Mouse (Mus musculus) cerebellum, adult 11-12 months (tissue): ENCODE measurements at regions not wholly inside any gene's neighbourhood (a gene's known extent, or its start where the extent isn't known, plus 50 kb on each side); places are given as distances from the start of the nearest gene placed in this dataset.

Experiments used
- DNase-seq: peaks from one replicate; pipeline ENCODE4 v3.0.0; 2022

DNA sequence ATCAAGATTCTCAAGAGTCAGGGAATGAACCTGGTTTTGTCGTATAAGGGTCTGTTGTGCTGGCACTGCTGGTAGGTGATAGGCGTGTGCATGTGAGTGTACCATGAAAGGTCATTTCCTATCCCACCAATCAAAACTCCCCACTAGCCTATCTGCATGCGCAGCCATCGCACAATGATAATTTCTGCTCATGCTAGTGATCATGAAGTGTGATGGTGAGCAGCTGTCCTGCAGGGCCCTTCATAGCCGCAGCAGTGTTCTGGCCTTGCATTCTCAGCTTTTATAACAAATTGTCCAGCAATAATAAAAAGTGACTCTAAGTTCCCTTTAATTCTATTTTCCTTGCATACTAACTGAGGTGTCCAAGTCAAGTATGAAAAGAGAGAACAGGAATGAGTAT is 321.7 kb upstream of the Spred2 start:
- DNase-seq = no peak

DNA sequence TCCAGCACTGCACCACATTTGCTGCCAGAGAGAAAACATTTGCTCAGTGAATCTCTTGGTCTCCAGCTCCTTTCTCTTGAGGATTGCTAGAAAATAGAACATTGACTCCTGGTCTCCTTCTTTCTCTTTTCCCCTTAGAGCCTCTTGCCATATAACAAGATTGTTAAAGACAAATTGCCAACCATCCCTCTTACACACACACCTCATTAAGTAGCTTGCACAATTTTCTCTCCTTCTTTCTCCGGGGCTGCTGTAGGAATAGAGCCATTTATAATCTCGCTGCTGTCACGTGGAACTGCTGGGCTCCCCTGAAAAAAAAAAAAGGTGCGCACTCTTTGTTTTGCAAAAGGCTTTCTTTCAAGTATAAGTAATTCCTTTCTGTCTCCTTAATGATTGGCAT is 318.6 kb upstream of the Spred2 start:
- DNase-seq = no peak

DNA sequence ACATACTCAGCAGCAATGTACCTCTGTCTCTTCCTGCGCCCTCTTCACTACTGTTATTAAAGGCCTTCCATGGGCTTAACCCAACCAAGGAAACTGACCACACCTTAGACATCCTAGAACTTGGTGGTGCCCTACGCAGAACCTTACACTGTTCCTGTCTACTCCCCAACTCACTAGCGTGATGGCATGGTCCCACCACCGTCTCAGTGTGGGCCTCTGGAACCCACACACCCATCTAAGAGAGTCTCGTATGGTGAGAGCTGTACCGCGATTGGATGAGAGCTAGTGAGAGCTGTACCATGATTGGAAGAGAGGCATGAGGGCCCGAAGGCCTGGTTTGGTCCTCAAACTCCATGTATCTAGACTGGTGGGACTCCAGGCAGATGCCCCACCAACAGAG is 317.2 kb upstream of the Spred2 start:
- no peak for DNase-seq

DNA sequence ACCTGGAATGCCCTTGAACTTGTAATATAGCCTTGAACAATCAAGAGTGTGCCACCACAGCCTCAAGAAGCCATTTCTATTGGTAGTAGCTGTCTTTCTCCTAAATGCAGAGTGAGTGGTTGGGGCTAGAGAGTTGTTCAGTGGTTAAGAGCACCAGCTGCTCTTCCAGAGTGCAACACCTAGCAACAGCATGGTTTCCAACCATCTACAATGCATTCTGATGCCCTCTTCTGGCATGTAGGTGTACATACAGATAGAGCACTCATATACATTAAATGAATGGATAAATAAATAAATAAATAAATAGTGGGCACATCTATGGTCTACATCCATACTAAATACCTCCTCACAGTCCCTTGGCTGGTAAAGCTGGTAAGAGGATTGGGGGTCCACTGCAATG is 316.2 kb upstream of the Spred2 start:
- DNase-seq = no peak

DNA sequence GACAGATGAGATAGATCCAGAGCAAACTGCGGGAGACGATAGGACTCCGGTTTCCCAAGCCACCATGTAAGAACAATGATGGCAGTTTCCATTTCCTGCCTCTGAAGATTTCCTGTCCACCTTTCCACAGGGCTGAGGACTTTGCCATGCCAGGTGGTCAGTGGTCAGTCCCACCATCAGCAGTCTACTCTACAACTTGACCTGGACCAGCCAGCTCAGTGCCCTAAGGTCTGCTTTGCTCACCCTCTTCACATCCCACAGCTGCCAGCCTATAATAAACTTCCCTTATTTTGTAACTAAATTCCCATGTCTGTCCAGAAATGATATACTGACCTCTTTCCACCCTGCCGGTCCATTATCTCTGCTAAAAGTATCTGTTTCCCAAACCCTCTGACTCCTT is 315.7 kb upstream of the Spred2 start:
- DNase-seq = no peak

DNA sequence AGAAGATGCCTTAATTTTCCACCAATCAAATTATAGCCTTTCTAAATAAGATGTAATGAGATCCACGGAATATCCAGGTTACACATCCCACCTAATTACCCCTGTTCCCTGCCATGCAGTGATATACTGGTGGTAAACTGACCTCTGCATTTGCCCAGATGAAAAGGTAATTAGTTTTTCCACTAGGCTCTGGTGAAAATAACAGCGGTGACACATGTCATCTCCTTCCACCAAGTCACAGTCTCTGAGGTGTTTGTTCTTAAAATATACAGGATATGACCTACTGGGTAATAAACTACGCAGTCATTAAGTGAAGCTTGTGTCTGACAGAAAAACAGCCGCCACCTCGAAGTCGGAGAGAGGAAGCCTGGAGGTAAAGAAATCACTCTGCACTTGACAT is 313.6 kb upstream of the Spred2 start:
- no peak for DNase-seq

DNA sequence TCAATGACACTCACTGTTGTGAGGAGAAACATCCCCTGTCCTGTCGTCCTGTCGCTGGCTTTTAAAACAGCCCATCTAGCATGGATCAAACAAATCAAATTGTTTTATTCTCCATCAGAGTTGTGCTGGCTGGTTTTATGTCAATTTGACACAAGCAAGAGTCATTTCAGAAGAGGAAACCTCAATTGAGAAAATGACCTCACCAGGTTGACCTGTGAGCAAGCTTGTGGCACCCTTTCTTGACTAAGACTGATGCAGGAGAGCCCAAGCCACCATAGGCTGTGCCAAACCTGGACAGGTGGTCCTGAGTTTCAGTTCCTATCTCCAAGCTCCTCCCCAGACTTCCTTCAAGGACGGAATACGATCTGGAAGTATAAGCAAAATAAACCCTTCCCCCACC is 313.0 kb upstream of the Spred2 start:
- no peak for DNase-seq

DNA sequence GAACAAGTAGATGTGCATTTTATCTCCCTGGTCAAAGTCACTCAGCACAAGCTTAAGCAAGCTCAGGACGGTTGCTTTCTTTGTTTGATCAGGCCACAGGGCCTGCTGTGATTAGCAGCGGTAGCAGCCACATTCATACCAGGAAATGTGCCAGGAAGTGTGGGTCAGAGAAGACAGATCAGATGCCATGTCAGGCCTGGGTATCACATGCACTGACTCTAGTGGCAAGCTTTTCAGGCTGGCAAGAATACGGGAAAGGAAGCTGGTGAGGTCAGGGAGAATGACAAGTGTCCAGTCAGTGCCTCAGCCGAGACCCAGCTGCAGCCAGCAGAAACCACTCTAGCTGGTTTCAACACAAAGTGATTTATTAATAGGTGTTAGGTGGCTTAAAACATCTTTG is 307.7 kb upstream of the Spred2 start:
- no peak for DNase-seq

DNA sequence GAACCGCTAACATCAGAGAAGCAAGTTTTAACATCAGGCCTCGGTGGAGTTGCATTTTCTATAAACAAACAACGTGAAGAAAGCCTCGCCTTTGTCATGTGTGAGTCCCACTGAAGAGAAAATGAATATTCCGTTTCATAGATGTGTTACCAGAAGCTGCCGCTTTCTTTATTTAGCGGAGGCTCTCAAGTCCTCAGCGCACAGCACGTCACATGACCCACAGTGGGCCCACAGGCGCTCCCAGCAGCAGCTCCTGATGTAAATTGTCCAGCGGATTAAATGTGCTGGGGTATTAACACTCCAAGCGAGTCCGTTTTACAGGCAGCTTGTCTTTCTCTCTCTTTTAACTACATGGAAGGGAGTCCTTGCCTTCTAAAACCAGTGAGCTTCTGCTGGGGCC is 304.7 kb upstream of the Spred2 start:
- DNase-seq = no peak

DNA sequence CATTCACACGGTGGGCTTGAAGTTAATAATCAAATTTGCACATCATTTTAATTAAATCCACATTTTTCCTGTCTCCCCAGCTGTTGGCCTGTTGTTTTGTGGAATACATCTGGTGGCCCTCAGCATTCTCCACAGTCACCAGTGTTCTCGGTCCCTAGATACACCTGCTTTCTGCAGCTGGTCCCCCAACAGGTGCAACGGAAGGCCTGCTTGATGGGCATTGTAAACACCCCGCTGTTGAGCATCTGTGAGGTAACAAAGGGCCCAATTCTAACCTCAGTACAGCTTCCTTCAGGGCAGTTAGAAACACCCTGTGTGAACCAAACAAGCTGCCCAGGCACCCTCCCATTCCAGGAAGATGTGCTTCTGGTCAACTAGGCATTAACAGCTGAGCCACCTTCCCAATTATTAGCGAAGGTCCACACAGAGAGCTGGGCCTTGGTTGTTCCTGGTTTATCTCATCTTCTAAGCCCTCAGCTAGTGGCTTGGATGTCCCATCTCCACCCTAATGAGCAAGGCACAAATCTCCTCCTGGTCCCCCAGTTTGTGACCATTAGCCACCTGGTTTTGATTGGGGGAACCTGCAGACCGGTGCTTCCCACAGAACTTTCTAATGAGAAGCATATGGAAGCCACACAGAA is 293.0 kb upstream of the Spred2 start:
- no peak for DNase-seq

DNA sequence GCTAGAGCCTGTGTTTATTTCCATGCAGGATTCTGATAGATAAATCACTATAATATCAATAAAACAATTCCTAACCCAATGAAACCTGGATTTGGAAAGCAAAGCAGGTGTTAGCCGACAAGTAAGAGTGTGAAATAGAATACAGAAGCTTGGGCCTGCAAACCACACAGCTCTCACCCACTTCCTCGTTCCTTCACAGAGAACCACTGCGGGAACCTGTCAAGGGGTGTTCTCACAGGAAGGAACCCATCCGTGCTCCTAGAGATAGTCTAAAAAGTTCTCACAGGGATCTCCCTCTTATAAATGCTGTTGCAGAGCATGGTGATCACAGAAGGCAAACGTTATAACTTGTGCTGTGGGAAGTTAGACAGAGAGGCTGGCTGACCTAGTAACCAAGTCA is 291.7 kb upstream of the Spred2 start:
- no peak for DNase-seq

DNA sequence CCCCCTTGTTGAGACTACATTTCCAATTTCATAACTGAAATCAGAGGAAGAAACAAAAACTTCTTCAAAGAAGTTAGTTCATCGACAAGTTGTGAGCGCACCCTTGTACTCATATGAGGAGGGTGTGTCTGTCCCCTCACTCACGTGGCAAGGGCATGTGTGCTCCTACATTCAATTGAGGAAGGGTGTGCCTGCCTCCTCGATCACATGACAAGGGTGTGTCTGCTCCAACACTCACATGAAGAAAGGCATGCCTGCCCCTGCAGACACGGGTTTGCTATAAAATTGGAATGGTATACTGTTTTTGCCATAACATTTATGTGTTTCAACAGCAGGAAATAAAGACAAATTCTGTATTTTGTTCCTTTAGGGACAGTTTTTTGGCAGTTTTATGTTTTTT is 290.6 kb upstream of the Spred2 start:
- no peak for DNase-seq

DNA sequence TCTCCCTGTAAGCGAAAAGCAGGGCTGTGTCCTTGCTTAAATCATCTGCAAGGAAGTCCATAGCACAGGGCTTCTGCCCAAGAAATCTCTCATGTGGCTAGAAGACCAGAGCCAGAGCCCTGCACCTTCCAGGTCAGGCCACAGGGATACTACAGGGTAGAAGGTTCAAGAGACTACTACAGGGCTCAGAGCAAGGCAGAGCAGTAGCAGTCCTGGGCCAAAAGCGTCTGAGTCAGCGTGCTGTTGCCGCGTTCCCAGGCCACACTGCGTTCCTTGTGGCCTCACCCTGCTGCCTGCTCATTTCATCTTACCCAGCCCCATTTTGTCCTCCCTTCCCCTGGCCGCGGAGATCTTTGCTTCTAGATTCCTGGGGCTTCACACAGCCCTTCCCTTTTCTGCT is 283.0 kb upstream of the Spred2 start:
- DNase-seq = no peak

DNA sequence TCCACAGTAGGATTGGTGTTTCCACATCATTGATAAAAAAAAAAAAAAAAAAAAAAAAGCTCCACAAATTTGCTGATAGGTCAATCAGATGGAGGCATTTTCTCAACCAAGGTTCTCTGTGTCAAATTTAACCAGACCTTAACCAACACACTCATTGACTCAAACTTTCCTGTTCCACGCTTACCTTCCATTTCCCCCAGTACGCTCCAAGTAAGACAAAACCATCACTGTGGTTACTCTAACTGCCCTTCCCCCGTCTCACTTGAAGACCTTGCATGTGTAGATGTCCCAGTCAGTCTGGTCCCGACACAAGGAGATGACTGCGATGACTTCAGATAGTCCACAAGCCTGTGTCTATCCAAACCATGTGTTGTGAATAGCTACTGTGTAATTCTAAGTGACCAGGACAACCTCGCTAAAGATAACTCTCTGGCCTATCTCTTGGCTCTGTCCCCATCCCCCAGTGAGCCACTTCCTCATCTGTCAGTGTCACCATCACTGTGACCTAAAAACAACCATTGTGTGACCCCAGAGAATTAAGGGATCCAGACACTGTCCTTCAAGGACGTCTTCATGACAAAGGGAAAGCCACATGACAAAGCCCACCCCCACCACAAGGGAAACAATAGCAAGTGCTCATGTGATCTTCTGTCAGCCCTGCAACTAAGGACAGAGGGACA is 279.9 kb upstream of the Spred2 start:
- DNase-seq = no peak

DNA sequence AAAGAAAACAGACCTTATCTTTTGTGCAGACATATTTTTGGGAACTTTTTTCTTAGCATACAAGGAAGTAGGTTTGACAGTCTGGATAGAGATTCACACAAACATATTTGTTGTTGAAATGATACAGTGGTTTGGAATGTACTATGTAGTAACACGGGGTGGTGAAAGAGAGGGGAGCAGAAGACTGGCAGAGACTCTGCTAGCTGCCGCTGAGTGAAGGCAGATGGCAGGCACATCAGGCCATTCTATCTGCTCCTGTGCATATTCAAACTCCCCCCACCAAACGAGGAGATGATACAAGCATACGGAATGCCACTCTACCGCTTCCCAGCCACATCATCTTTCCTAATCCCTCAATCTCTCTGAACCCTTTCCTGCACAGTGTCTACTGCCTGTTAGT is 279.1 kb upstream of the Spred2 start:
- no peak for DNase-seq

DNA sequence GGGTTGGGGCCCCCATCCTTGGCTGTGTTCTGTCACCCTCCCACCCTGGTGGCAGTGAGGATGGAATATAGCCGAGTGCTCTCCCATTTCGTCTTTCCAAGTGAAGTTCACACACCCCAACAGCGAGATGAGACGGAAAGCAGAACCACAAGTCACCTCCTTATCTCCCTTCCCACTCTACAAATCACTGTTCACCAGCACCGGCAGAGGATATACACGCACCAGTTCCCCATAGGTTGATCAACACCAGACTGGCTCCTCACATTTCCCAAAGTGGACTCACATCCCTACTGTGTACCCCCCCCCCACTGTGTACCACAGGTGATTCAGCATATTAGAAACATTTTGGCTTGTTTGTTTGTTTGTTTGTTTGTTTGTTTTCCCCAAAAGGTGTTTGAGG is 272.7 kb upstream of the Spred2 start:
- no peak for DNase-seq

DNA sequence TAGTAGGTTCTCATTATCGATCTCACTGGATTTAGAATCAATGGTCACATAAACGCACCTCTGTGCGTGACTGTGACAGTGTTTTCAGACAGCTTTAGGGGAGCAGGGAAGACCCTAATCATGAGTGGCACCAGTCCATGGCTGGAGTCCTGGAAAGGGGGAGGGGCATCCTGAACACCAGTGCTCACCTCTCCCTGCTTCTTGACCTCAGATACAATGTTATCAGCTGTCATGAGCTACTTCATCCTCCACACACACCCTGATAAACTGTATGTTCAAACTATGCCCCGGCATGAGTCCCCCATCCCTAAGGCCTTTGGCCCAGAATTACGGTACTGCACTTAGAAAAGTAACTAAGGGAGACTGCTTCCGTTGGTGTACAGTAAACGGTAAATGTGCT is 272.2 kb upstream of the Spred2 start:
- no peak for DNase-seq

DNA sequence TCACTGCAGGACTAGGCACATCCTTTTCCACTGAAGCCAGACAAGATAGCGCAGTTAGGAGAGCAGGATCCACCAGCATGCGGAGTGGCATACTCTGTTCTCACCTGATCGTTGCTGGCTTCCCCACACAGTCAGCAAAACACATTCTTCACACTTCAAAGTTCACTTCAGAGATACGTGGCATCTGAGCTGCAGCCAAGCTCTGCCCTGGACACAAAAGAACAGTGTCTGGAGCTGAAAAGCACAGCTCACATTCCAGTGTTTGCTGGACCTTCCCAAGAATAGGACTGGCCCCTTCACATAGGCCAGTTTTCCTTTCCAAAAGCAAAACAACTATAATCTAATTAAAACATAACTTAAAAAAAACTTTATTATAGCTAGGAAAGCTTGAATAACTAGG is 264.7 kb upstream of the Spred2 start:
- no peak for DNase-seq

DNA sequence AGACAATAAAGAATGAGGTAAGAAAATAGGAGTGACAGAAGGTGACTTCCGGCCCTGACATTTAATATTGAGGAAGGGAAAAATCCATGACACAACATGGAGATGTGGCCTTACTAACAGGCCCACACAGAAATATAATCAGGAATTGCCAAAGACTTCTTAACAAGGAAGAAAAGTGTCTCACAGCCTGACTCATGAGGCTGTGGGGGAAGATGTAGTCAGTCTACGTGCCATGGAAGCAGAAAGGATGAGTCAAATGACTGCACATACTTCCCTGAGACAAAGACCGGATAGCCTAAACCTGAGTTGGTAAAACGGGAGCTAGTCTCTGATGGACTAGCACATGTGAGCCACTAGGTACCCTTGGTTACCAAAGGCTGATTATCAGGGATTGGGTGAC is 257.4 kb upstream of the Spred2 start:
- no peak for DNase-seq

DNA sequence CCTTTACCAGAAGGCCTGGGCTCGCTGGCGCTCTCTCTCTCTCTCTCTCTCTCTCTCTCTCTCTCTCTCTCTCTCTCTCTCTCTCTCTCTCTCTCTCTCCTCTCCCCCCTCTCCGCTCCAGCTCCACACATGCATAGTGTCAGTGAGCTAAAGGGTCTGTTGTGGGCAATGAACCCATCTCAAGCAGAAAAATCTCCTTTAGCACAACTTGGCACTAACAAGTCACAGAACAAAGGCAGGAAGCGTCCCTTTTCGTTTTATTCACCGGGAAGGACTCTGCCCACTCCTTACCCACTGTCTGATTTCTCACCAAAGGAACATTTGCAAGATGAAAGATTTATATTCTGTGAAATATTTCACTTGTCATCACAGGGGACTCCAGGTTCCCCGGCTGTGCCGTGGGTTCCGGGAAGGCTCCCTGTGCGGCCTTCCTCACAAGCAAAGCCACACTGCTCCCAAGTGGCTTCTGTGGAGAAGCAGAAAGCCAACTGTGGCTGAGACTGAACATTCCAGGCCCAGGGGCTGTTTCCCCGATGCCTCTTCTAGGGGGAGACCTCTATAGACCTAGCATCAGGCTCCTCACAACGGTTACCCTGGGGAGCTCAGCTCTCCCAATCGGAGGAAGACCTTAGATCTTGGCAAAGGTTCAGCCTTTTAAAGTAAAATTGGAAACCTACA is 253.2 kb upstream of the Spred2 start:
- peak; percentile 2 for DNase-seq

DNA sequence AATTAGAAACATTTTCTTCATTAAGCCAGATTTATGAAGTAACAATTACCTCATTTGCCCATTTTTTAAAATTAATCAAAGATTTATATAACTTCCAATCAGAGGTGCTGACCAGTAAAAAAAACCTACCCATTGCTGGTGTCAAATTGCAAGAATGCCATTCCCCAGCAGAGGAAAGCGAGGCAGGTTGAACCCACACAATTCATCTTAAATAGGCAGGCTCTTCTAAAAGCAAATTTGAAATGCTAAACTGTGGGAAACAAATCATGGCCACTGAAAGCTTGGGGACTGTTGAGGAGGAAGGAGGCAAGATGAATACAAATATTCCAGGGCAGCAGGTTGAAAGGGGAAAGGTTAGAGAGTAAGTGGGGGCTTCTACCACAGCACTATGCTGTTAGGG is 251.2 kb upstream of the Spred2 start:
- DNase-seq = no peak

DNA sequence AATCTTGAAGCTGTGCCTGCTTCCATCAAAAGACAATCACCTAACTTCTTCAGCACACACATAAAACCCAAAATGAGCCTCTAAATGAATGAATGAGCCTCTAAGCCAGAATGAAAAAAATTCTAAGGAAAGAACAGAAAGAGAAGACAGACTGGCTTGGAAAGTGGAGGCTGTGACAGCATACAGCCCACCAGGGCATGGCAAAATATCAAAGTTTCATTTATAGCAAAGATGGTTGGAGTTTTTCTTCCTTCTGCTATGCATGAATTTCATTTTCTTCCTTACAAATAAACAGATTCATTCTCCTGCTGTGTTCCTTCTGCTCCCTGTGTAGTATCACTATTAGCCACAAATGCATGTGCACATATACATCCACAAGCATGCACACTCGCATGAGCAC is 247.7 kb upstream of the Spred2 start:
- DNase-seq = no peak

DNA sequence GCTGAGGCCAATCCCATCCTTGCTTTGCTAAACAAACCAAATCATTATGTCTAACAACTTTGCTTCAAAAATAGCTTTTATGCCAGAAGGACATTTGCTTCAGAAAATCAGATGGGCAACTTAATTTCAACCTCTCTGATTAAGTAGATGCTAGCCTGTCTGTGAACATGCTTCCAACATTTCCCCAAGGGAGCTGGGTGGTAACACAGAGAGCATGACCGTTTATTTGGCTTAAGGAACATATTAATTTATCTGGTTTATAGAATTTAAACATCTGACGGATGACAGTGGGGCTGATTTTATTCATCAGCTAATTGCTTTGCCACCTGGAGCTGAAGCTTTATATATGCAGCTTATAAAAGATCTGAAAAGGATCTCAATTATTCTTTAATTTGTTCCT is 245.1 kb upstream of the Spred2 start:
- no peak for DNase-seq

DNA sequence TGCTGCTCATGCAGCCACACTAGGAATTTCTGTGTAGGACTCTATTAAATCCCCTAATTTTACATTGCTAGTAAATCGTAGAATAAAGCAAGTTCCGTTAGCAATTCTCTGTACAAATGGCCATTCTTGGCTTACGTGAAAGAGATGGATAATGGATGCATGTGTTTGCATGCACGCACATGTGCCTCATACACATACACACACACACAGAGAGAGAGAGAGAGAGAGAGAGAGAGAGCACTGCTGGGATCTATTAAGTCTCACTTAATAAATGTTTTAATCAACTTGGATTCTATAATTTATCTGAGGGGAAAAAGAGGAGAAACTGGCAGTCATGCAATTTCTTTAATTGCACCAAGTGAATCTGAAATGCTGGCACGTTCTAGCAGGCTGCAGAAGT is 244.5 kb upstream of the Spred2 start:
- no peak for DNase-seq

DNA sequence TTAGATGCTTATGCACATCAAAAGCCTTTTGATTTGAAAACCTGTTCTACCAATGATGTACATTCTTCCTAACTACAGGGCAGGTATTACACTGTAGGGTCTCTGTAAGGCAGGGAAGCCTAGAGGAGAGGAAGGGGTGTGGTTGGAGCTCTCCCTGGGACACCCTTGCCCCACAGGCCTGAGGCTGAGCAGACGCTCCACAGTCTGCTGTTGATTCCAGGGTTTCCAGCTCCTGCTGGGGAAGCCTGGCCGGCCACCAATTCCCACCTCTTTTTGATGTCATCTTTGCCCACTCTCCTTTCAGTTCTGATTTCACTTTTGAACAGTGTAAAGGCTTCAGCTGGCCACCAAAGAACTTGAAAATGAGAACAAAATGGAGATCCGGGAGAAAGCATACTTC is 223.0 kb upstream of the Spred2 start:
- no peak for DNase-seq
